Mouse (Mus musculus) gonadal fat pad, adult 2 months (tissue): Measurements from ENCODE around the gene Msh2. TPM values are rescaled to one million over a fixed set of nuclear protein-coding genes. Genes with fewer than 3 reads are reported as not detected.

Experiments
- DNase-seq: peaks from one replicate; pipeline ENCODE4 v3.0.0-alpha.2; 2012; ENCODE audit warnings: low read depth
- polyA plus RNA-seq: library from polyadenylated mRNA; depleted of rRNA; stranded (reverse); fragments of >200 nt; gene quantifications from 2 replicates; pipeline ENCODE4 v1.2.3, GENCODE M21; 2012; rRNA removed

The Msh2 gene
- polyA plus RNA-seq, 1 experiment = 6.7 TPM

- no peak for DNase-seq
These were observed 28.0 kb downstream of the Msh2 start for GRCm38 (mm10) chr17:87700101-87700500.

DNA sequence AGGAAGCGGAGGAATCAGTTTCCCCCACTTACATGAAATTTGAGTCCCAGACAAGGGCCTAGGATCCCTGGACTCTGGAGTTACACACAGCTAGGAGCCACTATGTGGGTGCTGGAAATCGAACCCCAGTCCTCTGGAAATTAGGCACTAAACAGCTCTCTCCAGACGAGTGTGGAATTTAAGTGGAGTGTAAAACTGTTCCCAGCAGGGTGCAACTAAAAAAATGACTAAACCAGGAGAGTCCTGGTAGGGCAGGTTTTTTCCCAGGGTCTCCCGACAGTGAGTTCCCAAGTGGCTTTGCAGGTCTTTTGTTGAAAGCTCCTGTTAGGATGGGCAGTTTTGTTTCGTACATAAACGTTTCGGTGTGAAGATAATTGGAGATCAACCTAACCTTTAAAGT lies 52.6 kb downstream of the Msh2 start:
- no peak for DNase-seq

GRCm38 (mm10) chr17:87726489-87727356 lies 54.6 kb downstream of the Msh2 start:
- DNase-seq = no peak

GRCm38 (mm10) chr17:87731962-87732361 lies 59.8 kb downstream of the Msh2 start:
- no peak for DNase-seq

GRCm38 (mm10) chr17:87734471-87734870 lies 62.3 kb downstream of the Msh2 start:
- DNase-seq = no peak

GRCm38 (mm10) chr17:87737144-87737543 lies 65.0 kb downstream of the Msh2 start:
- no peak for DNase-seq

- DNase-seq = no peak
These were observed 67.7 kb downstream of the Msh2 start for GRCm38 (mm10) chr17:87739835-87740234.

GRCm38 (mm10) chr17:87744985-87745925 lies 73.1 kb downstream of the Msh2 start:
- DNase-seq = no peak

GRCm38 (mm10) chr17:87745926-87746888 lies 74.1 kb downstream of the Msh2 start:
- no peak for DNase-seq

- no peak for DNase-seq
These were observed 88.2 kb downstream of the Msh2 start for GRCm38 (mm10) chr17:87760315-87760714.

DNA sequence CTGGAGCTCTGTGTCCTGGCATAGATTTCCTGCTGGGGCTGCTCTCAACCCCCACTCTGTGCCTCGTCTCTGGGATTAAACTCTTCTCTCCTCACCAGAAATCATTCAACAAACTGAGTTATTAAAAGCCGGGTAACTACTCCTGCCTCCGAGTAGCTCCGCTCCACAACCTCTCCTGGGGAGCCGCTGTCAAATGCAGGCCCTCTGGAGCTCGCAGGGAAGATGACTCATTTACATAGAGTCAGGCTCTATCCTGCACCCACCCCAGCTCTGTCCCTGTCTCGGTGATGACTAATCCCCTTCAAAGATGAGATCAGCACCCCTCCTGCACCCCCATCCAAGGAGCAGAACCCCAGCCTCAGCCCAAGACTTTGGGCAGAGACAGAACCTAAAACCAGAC lies 91.0 kb downstream of the Msh2 start:
- no peak for DNase-seq

GRCm38 (mm10) chr17:87765031-87765430 lies 92.9 kb downstream of the Msh2 start:
- no peak for DNase-seq

DNA sequence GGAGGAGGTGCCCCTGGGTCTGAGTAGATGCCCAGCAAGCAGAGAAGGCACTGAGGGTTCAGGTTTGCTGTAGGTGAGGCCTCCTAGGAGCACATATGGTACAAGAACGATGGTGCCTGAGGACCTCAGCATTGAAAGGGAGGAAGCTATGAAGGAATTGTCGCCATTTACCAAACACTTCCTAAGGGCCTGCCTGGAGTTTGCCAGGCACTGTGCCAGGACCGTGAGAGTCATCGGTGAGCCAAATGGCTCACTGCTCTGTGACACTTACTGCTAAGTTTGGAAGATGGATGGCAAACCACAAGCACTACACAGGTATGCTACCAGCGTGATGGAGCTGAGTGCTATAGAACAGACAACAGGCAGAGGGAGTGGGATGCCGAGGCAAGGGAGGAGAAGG lies 94.8 kb downstream of the Msh2 start:
- DNase-seq = no peak

DNA sequence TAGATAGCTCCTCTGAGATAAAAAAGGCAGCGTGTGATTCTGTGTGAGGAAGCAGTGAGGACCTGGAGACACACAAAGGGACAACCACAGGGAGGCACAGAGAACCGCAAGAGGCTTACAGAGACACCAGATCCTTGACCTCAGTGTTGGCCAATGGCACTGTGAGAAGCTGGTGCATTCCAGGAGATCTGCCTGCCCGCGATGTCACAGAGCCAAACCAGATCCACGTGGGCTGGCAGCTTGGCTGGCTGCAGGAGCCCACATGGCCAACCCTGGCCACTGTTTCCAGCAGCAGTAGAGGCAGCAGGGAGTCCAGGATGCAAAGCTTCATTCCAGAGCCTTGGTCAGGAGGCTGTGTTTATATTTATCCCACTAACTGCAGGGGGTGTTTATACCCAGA lies 98.6 kb downstream of the Msh2 start:
- no peak for DNase-seq

DNA sequence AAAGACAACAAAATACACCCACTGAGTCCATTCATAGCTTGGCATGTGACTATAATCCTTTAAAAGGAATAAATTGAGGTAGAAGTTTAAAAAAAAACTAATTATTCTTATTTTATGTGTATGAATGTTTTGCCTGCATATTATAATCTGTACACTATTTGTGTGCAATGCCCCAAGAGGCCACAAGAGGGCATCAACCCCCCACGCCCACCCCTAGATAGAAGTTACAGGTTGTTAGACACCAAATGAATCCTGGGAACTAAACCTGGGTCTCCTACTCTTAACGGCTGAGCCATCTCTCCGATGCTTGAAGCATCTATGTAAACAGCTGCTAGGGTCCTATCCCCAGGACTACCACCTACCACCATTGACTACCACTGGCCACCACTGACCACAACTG lies 101.0 kb downstream of the Msh2 start:
- no peak for DNase-seq

Other genes starting within 250 kb of the Msh2 start
- gene Stpg4, start 244.6 kb upstream of the Msh2 start, polyA plus RNA-seq = 0.45 and 1.5 TPM in 2 replicates
- gene Calm2, start 225.4 kb upstream of the Msh2 start, polyA plus RNA-seq = 68.5 and 101 TPM in 2 replicates
- gene Epcam, start 36.4 kb upstream of the Msh2 start, polyA plus RNA-seq = 121 and 191 TPM in 2 replicates
- 0.11 and 0.41 TPM in 2 replicates for gene Kcnk12, start 125.7 kb downstream of the Msh2 start, polyA plus RNA-seq
- not detected in 2 replicates for gene Rpl36-ps4, start 248.6 kb downstream of the Msh2 start, polyA plus RNA-seq